Comparison of ENCODE assay signal across 11 mouse cellular contexts in genomic region chr15:85569167-85569797, GRCm38 (mm10). TPM values are rescaled to one million over a fixed set of nuclear protein-coding genes. Genes with fewer than 3 reads are reported as not detected.
DNase-seq lines count a peak whose midpoint lies in the region; ATAC-seq and TF ChIP-seq lines count a peak whose summit lies in the region.
"Had no signal": no experiment of that assay in that cellular context is flagged by ENCODE, and none has a peak within 500 bp of the region (broad histone marks: within the 10 kb centered on the region; RNA-seq: fewer than 3 reads in every experiment).

No protein-coding gene starts in this region.

- no peak overlapping the region for H3K9ac ChIP-seq in midbrain, embryonic 11.5 days (ENCODE audit: low read length)
- no peak overlapping the region for H3K9ac ChIP-seq in forebrain, embryonic 16.5 days (replicated peaks; ENCODE audit: low read depth, low read length)
- no peak overlapping the region for H3K9ac ChIP-seq in midbrain, postnatal 0 days (replicated peaks; ENCODE audit: low read length, poor library complexity, severe bottlenecking)

- no peaks in the 10 kb centered on the region for H3K9me3 ChIP-seq in midbrain, embryonic 10.5 days (replicated peaks)
- no peaks in the 10 kb centered on the region for H3K9me3 ChIP-seq in midbrain, embryonic 11.5 days (ENCODE audit: control insufficient read depth, low read length)
- H3K9me3 ChIP-seq in forebrain, embryonic 16.5 days (ENCODE audit: control insufficient read depth, low read length) = no peaks in the 10 kb centered on the region
- no peaks in the 10 kb centered on the region for H3K9me3 ChIP-seq in midbrain, postnatal 0 days (ENCODE audit: low read length)
- H3K9me3 ChIP-seq: limb, embryonic 10.5 days had no signal

- no peak for TF ChIP-seq CTCF in midbrain, postnatal 0 days (IDR thresholded peaks at IDR 0.05)

- ATAC-seq in frontal cortex, adult (ENCODE audit: low TSS enrichment) = peak; percentile 59; the same call in 1 of the 2 replicates
- ATAC-seq in midbrain, embryonic 11.5 days (ENCODE audit: low FRiP score) = no peak
- peak; percentile 55 for ATAC-seq in forebrain, embryonic 16.5 days
- ATAC-seq in midbrain, postnatal 0 days (ENCODE audit: low FRiP score) = no peak
- ATAC-seq in erythroid progenitor cell, adult 5-6 weeks (replicated peaks; ENCODE audit: low FRiP score, poor library complexity, severe bottlenecking) = no peak

- peaks cover 91% of the 10 kb centered on the region for H3K27me3 ChIP-seq in midbrain, embryonic 10.5 days (ENCODE audit: low read depth, poor library complexity, severe bottlenecking)
- H3K27me3 ChIP-seq in midbrain, embryonic 11.5 days (ENCODE audit: control insufficient read depth, insufficient read depth, low read length) = peaks cover 8% of the 10 kb centered on the region; the same call in 1 of the 2 replicates
- H3K27me3 ChIP-seq in forebrain, embryonic 16.5 days (replicated peaks; ENCODE audit: control insufficient read depth, insufficient read depth, low read length) = no peaks in the 10 kb centered on the region
- no peaks in the 10 kb centered on the region for H3K27me3 ChIP-seq in midbrain, postnatal 0 days (ENCODE audit: insufficient read depth, low read length)

- peaks cover 86% of the 10 kb centered on the region for H3K4me1 ChIP-seq in midbrain, embryonic 10.5 days
- H3K4me1 ChIP-seq in midbrain, embryonic 11.5 days (ENCODE audit: control insufficient read depth, insufficient read depth, low read length) = peaks cover 20% of the 10 kb centered on the region
- peaks cover 59% of the 10 kb centered on the region for H3K4me1 ChIP-seq in forebrain, embryonic 16.5 days (replicated peaks; ENCODE audit: control insufficient read depth, insufficient read depth, low read length)
- no peaks in the 10 kb centered on the region for H3K4me1 ChIP-seq in midbrain, postnatal 0 days (ENCODE audit: insufficient read depth, low read length)

- H3K4me2 ChIP-seq in midbrain, embryonic 11.5 days = no peak overlapping the region
- H3K4me2 ChIP-seq in forebrain, embryonic 16.5 days (ENCODE audit: low read length) = no peak overlapping the region
- no peak overlapping the region for H3K4me2 ChIP-seq in midbrain, postnatal 0 days (ENCODE audit: low read depth, low read length, poor library complexity, severe bottlenecking)

- H3K4me3 ChIP-seq in midbrain, embryonic 10.5 days = no peak overlapping the region
- H3K4me3 ChIP-seq in midbrain, embryonic 11.5 days (ENCODE audit: low read depth, low read length) = no peak overlapping the region
- H3K4me3 ChIP-seq in forebrain, embryonic 16.5 days (replicated peaks; ENCODE audit: low read length) = no peak overlapping the region
- no peak overlapping the region for H3K4me3 ChIP-seq in midbrain, postnatal 0 days (ENCODE audit: low read depth, low read length)
- H3K4me3 ChIP-seq: limb, embryonic 10.5 days had no signal

- H3K27ac ChIP-seq in midbrain, embryonic 10.5 days (replicated peaks) = 0 out of 2 replicates have a peak overlapping the region, but pooled peaks have one; percentile 18
- H3K27ac ChIP-seq in midbrain, embryonic 11.5 days (ENCODE audit: low read depth, low read length) = no peak overlapping the region
- peak overlapping the region; percentile 64 for H3K27ac ChIP-seq in forebrain, embryonic 16.5 days (ENCODE audit: low read length)
- no peak overlapping the region for H3K27ac ChIP-seq in midbrain, postnatal 0 days (ENCODE audit: low read depth, low read length)
- H3K27ac ChIP-seq: limb, embryonic 10.5 days had no signal

- no peaks in the 10 kb centered on the region for H3K36me3 ChIP-seq in midbrain, embryonic 10.5 days
- no peaks in the 10 kb centered on the region for H3K36me3 ChIP-seq in midbrain, embryonic 11.5 days (ENCODE audit: control insufficient read depth, insufficient read depth, low read length)
- H3K36me3 ChIP-seq in forebrain, embryonic 16.5 days (ENCODE audit: control insufficient read depth, insufficient read depth) = no peaks in the 10 kb centered on the region
- H3K36me3 ChIP-seq in midbrain, postnatal 0 days (ENCODE audit: insufficient read depth, low read length) = no peaks in the 10 kb centered on the region
- H3K36me3 ChIP-seq: limb, embryonic 10.5 days had no signal

- 86% methylated on average over 2 of the region's 2 CpGs for WGBS in midbrain, embryonic 10.5 days
- WGBS in midbrain, embryonic 11.5 days = 77% methylated on average over 2 of the region's 2 CpGs
- 35% methylated on average over 2 of the region's 2 CpGs for WGBS in forebrain, embryonic 16.5 days
- 56% methylated on average over 2 of the region's 2 CpGs for WGBS in midbrain, postnatal 0 days

- DNase-seq in frontal cortex, postnatal 25 days (ENCODE audit: low spot score in 2 of 2) = no peak
- no peak for DNase-seq in midbrain, embryonic 10.5 days (ENCODE audit: low spot score)
- no peak for DNase-seq in midbrain, embryonic 11.5 days (ENCODE audit: low spot score, missing footprints)
- peak; percentile 50 for DNase-seq in midbrain, postnatal 0 days (ENCODE audit: low spot score)
- no peak for DNase-seq in adrenal gland, postnatal 4 days (ENCODE audit: low spot score in 2 of 2)
- DNase-seq: adrenal gland, adult 2 months had no signal

RNA-seq across cellular contexts. Expression of gene Wnt7b, which starts 13.0 kb away (rescaled TPM):
- 54.8 and 56.5 TPM in 2 replicates for polyA plus RNA-seq in midbrain, embryonic 10.5 days (2016; fragmentation: Nextera tagmentation; extraction: Ambion mirVana)
- 38.5 and 44.3 TPM in 2 replicates for polyA plus RNA-seq in midbrain, embryonic 11.5 days (2014; fragmentation: Nextera tagmentation; extraction: Ambion mirVana)
- polyA plus RNA-seq in forebrain, embryonic 16.5 days (2015; fragmentation: Nextera tagmentation; extraction: Ambion mirVana) = 110 and 125 TPM in 2 replicates
- 26.3 and 34.3 TPM in 2 replicates for total RNA-seq in midbrain, postnatal 0 days (2014; rRNA removed)
- polyA plus RNA-seq in midbrain, postnatal 0 days (2015; fragmentation: Nextera tagmentation; extraction: Ambion mirVana) = 19.0 and 19.5 TPM in 2 replicates
- 1 to 10 TPM in 1 of 2 experiments, under 1 TPM in 1; 0.40 to 1.8 TPM for total RNA-seq in adrenal gland, postnatal 4 days (2021)
- total RNA-seq in erythroid progenitor cell, adult 5-6 weeks (2015; ENCODE audit: low replicate concordance) = not detected in 2 replicates
- total RNA-seq in erythroid progenitor cell, adult 5-6 weeks (2017; ENCODE audit: low replicate concordance) = not detected in 2 replicates
- total RNA-seq: common myeloid progenitor, adult 5-6 weeks had no signal

Comparison
In these comparisons a context has a peak if more than half of its experiments do, and no peak if none do; other contexts are left out.
1. H3K27ac ChIP-seq: peak in midbrain, embryonic 10.5 days (single experiment) and forebrain, embryonic 16.5 days (single experiment); none in midbrain, embryonic 11.5 days (single experiment) and midbrain, postnatal 0 days (single experiment).
2. ATAC-seq: peak in frontal cortex, adult (single experiment) and forebrain, embryonic 16.5 days (single experiment); none in midbrain, embryonic 11.5 days (single experiment), midbrain, postnatal 0 days (single experiment) and erythroid progenitor cell, adult 5-6 weeks (single experiment).